Mouse (Mus musculus): ENCODE measurements around the gene Vcl.
A peak's percentile ranks its signal among the peaks of the same experiment; 100 is the strongest.

Vcl gene

DNA sequence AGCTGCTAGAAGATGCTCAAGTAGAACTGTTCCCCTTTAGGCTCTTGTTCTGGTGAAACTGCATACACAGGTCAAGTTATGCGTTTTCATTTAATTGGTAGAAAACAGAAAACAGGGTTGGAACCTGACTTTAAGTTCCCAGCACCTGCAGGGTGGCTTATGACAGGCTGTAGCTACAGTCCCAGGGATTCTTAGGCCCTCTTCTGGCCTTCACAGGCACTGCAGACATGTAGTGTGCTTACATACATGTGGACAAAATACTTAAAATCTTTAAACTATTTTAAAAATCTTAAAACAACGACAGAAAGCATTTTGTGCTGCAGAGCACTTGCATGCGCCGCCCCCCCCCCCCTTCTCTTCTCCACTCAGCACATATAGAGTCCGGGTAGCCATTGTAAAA, 140.4 kb downstream of the Vcl start:
- DNase-seq, result no peak

DNA sequence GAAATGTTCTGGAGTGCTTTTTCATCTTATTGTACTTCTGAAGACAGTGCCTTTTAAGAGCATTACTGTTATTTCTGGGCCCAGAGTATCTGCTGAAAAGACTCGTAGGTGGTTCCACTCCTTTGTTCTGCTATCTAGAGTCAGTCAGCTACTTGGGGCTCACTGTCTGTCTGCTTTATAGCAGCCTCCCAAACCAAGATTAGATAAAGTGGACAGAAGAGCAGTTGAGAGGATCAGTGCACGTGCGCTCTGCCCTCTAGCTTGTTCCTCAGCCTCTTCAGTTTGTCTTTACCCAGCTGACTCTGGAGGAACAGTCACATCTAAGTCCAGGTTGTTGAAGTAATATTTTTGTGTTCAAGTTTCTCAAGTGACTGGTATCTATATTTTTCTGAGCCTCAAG, 144.8 kb downstream of the Vcl start:
- no peak for DNase-seq

- peak; percentile 82 for DNase-seq
Measured at GRCm38 (mm10) chr14:21074398-21075320, 145.5 kb downstream of the Vcl start.

DNA sequence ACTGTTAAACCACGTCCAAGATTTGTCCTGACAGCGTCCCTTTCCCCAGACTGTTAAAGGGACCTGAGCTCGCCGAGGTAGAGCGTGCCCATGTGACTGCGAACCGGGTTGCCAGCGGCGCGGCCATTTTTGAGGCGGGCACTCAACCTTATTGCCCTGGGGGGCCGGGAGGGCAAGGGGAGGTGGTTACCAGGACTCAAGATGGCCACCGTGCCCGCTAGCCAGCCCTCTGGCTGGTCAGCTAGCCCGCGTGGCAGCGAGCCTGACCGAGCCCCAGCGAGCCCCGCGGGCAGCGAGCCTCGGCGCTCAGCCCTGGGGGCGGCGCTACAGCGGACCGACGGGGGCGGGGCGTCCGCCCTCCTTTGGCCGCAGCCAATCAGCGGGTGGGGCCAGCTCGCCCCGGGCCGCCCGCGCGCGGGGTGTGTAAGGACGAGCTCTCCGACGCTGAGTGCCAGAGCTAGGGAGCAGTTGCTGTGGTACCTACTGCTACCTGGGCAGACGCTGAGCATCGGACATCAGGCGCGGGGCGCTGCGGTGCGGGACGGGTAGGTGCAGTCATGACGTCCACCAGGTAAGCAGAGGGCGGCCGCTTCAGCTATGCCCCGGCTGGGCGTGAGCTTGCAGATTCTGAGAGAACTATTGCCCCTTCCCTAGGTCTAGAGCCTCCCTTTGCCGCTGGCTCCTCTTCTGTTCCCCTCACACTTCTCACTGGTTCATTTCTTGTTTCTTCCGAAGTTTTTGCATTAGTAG, 146.7 kb downstream of the Vcl start:
- peak; percentile 99 for DNase-seq

DNA sequence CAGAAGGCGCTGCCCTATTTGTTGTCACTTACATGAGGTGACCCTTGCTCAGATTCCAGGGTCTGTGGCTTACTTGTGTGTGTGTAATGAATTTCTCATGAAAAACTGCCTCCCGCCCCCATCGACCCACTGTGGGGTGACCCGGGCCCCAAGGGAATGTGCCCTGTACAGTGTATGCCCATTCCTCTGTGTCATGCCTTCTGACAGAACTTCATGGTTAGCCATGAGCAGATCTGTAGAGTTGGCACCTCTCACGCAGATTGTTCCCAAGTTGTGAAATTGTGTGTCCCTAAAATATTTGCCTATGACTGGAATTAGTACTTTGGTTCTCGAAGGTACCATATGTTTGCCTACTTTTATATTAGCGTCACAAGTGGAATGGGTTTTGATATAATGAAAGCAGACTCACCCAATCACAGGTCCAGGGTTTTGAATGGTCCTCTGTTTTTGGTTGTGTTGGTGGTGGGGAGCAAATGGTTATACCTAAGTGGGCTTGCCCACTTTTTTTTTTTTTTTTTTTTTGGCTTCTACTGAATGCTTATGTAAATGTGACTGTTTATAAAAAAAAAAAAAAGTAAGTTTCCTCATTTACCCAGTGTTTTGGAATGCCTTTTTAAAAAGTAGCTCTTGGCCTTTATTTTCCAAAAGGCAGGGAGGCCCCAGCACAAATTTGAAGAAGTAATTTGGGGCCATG, 147.4 kb downstream of the Vcl start:
- no peak for DNase-seq

DNA sequence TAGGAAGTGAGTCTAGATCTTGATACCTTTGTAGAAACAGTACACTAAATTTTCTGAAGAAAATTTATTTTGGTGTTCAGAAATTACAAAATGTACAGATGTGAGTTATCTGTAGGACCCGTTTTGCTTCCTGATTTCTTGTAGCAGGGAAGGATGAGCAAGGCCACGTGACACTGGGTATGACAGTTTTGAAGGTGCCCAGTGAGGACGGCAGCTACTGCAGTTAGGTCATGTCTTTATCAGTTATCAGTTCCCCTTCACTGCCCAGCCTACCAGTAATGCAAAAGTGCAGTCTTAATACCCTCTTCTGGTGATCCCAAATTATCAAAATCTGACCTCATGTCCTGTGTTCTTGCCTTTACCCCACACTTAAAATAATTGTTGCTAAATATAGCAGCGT, 148.7 kb downstream of the Vcl start:
- peak; percentile 90 for DNase-seq

DNA sequence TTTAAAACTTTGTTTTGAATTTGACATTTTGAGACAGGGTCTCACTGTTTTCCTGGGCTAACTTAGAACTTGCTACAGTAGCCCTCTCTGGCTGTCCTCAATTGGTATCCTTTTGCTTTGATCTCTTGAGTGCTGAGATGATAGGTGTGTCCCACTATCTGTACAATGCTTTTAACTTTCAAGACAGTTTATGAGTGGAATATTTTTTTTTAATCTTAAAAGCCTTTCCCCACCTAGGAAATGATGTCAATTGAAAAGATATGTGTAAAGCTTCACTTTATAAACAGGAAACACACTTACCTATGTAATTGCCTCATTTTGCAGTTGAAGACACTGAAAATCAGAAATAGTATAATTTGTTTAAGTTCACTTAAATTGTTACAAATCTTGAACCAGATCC, 149.3 kb downstream of the Vcl start:
- no peak for DNase-seq

DNA sequence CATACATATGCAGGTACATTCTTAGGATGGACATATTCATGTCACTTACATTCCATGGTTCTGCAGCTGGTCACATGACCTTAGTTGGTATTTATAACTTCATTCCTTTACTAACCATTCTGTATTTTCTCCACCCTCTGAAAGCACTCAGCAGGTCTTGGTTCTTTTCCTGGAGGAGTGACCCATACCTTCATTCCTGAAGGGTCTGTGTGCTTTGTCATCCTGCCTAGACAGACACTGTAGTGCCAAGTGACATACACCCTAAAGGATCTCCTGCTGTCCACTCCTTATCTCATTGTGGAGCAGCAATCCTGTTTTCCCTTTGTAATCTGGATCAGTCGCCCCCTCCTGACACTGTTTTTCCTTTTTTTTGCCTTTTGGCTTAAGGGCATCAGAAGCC, 153.6 kb downstream of the Vcl start:
- DNase-seq, result no peak

Measured in heart, adult 11 months (tissue).